Mouse (Mus musculus): ENCODE results near the gene Gm21903. TPM values are rescaled to one million over a fixed set of nuclear protein-coding genes. Genes with fewer than 3 reads are reported as not detected.

The Gm21903 gene
- polyA plus RNA-seq, 2 experiments: not detected

GRCm38 (mm10) chr17:39010675-39011638, 32.2 kb downstream of the Gm21903 start:
- WGBS (ENCODE audit: insufficient replicate concordance): 36% methylated on average over 30 of the region's 30 CpGs
- DNase-seq (ENCODE audit: low read depth in 3 of 3, low spot score in 3 of 3) (no peak), ATAC-seq (ENCODE audit: insufficient read depth) (no peak)
- H3K4me2 ChIP-seq (ENCODE audit: low read depth): no peak overlapping the region
- no peaks in the 10 kb centered on the region for H3K27me3 ChIP-seq (ENCODE audit: control insufficient read depth, insufficient read depth, low read length)
- H3K9me3 ChIP-seq (ENCODE audit: control insufficient read depth, low read length): no peaks in the 10 kb centered on the region
- TF ChIP-seq EP300 (IDR thresholded peaks at IDR 0.05; ENCODE audit: low read depth) (no peak), CTCF (IDR thresholded peaks at IDR 0.05; ENCODE audit: low read depth) (no peak)
- H3K9ac ChIP-seq (replicated peaks): no peak overlapping the region
- no peak overlapping the region for H3K27ac ChIP-seq
- H3K4me3 ChIP-seq (ENCODE audit: insufficient read depth in 1 of 2, low read depth in 2 of 2, low read length in 2 of 2): 0 out of 4 replicates have a peak overlapping the region, but pooled peaks of 1 of the 2 experiments have one; percentile 2
- H3K4me1 ChIP-seq (replicated peaks; ENCODE audit: control insufficient read depth in 2 of 2, insufficient read depth in 2 of 2, low read length in 1 of 2): no peaks in the 10 kb centered on the region
- H3K36me3 ChIP-seq (replicated peaks; ENCODE audit: control insufficient read depth, insufficient read depth, low read depth): no peaks in the 10 kb centered on the region

- 60% methylated on average over 1 of the region's 1 CpGs for WGBS (ENCODE audit: insufficient replicate concordance)
- Histone ChIP-seq H3K9ac (replicated peaks) (no peak overlapping the region), H3K4me2 (ENCODE audit: low read depth) (no peak overlapping the region), H3K4me3 (ENCODE audit: insufficient read depth in 1 of 2, low read depth in 2 of 2, low read length in 2 of 2) (no peak overlapping the region), H3K4me1 (replicated peaks; ENCODE audit: control insufficient read depth in 2 of 2, insufficient read depth in 2 of 2, low read length in 1 of 2) (no peaks in the 10 kb centered on the region), H3K36me3 (replicated peaks; ENCODE audit: control insufficient read depth, insufficient read depth, low read depth) (no peaks in the 10 kb centered on the region), H3K27ac (no peak overlapping the region), H3K27me3 (ENCODE audit: control insufficient read depth, insufficient read depth, low read length) (no peaks in the 10 kb centered on the region), H3K9me3 (ENCODE audit: control insufficient read depth, low read length) (no peaks in the 10 kb centered on the region)
- ATAC-seq (ENCODE audit: insufficient read depth): no peak
- TF ChIP-seq EP300 (IDR thresholded peaks at IDR 0.05; ENCODE audit: low read depth) (no peak), CTCF (IDR thresholded peaks at IDR 0.05; ENCODE audit: low read depth) (no peak)
- no peak for DNase-seq (ENCODE audit: low read depth in 3 of 3, low spot score in 3 of 3)
These were observed 33.3 kb downstream of the Gm21903 start for GRCm38 (mm10) chr17:39009846-39010245.

Other genes with a start within 250 kb of the Gm21903 start
- gene Esp24, start 6.6 kb downstream of the Gm21903 start, polyA plus RNA-seq (2012; rRNA removed): not detected in 2 replicates
- not detected in 2 replicates for gene Esp24, start 6.6 kb downstream of the Gm21903 start, polyA plus RNA-seq (2014; fragmentation: Nextera tagmentation; extraction: Ambion mirVana)
- gene Esp23, start 33.7 kb upstream of the Gm21903 start, polyA plus RNA-seq (2012; rRNA removed): not detected in 2 replicates
- gene Esp23, start 33.7 kb upstream of the Gm21903 start, polyA plus RNA-seq (2014; fragmentation: Nextera tagmentation; extraction: Ambion mirVana): not detected in 2 replicates
- gene Esp22, start 52.0 kb upstream of the Gm21903 start, polyA plus RNA-seq (2012; rRNA removed): not detected in 2 replicates
- gene Esp22, start 52.0 kb upstream of the Gm21903 start, polyA plus RNA-seq (2014; fragmentation: Nextera tagmentation; extraction: Ambion mirVana): not detected in 2 replicates

Measured in liver, embryonic 14.5 days (tissue).